Mouse (Mus musculus): ENCODE measurements at regions not wholly inside any gene's neighbourhood (a gene's known extent, or its start where the extent isn't known, plus 50 kb on each side); places are given as distances from the start of the nearest gene placed in this dataset.
"Not testable (repeated sequence)": the region's sequence is repeated elsewhere in the genome, so short reads cannot be mapped to it uniquely, and the experiment has no call there.

- no peak for DNase-seq
Observed at GRCm38 (mm10) chr7:61615156-61615555, 731.2 kb upstream of the Ndn start.

- DNase-seq = no peak
Observed at GRCm38 (mm10) chr7:61644893-61645545, 701.4 kb upstream of the Ndn start.

GRCm38 (mm10) chr7:61658086-61658485 lies 688.3 kb upstream of the Ndn start:
- no peak for DNase-seq

- DNase-seq = no peak
Observed at GRCm38 (mm10) chr7:61683080-61683479, 663.3 kb upstream of the Ndn start.

GRCm38 (mm10) chr7:61685052-61685655 lies 661.2 kb upstream of the Ndn start:
- DNase-seq = no peak

GRCm38 (mm10) chr7:61726149-61726548 lies 620.2 kb upstream of the Ndn start:
- no peak for DNase-seq

- no peak for DNase-seq
Observed at GRCm38 (mm10) chr7:61737511-61737910, 608.9 kb upstream of the Ndn start.

GRCm38 (mm10) chr7:61739336-61739735 lies 607.0 kb upstream of the Ndn start:
- DNase-seq = not testable (repeated sequence)

GRCm38 (mm10) chr7:61769826-61770225 lies 576.5 kb upstream of the Ndn start:
- no peak for DNase-seq

GRCm38 (mm10) chr7:61790113-61790796 lies 556.1 kb upstream of the Ndn start:
- DNase-seq = no peak

GRCm38 (mm10) chr7:61836827-61837226 lies 509.5 kb upstream of the Ndn start:
- no peak for DNase-seq

- no peak for DNase-seq
Observed at GRCm38 (mm10) chr7:61837240-61837639, 509.1 kb upstream of the Ndn start.

GRCm38 (mm10) chr7:61851949-61852348 lies 494.4 kb upstream of the Ndn start:
- no peak for DNase-seq

- DNase-seq = no peak
Observed at GRCm38 (mm10) chr7:61864517-61864916, 481.9 kb upstream of the Ndn start.

- DNase-seq = no peak
Observed at GRCm38 (mm10) chr7:61866376-61866775, 480.0 kb upstream of the Ndn start.

- no peak for DNase-seq
Observed at GRCm38 (mm10) chr7:61876220-61876619, 470.1 kb upstream of the Ndn start.

- DNase-seq = peak; percentile 2
Observed at GRCm38 (mm10) chr7:61877311-61878065, 468.9 kb upstream of the Ndn start.

GRCm38 (mm10) chr7:61878095-61878494 lies 468.3 kb upstream of the Ndn start:
- DNase-seq = no peak

- DNase-seq = no peak
Observed at GRCm38 (mm10) chr7:61878585-61878984, 467.8 kb upstream of the Ndn start.
